Mouse (Mus musculus) CH12.LX (cell line): ENCODE data around the gene Ccnd3. TPM values are rescaled to one million over a fixed set of nuclear protein-coding genes. Genes with fewer than 3 reads are reported as not detected.

Source experiments
- DNase-seq: peaks from one replicate; pipeline ENCODE4 v3.0.0-alpha.2; 2013; ENCODE audit errors: extremely low read depth
- H3K27ac ChIP-seq: 2 replicates; pipeline ENCODE4 v1.5.1; 2012; ENCODE audit warnings: low read depth, mild to moderate bottlenecking, control low read depth, moderate library complexity; ENCODE audit not compliant: insufficient read depth
- H3K27me3 ChIP-seq: replicated peaks from 2 replicates; pipeline ENCODE3; 2012; ENCODE audit warnings: inconsistent platforms
- H3K36me3 ChIP-seq, 2 experiments: replicated peaks in 1 of 2; 2 replicates each; pipeline versions ENCODE3 to v1.6.1; 2012; ENCODE audit warnings: inconsistent platforms in 1 of 2, low read length in 1 of 2, mild to moderate bottlenecking in 1 of 2, mixed read lengths in 1 of 2, moderate library complexity in 1 of 2; ENCODE audit not compliant: control insufficient read depth in 1 of 2, insufficient read depth in 1 of 2
- H3K4me1 ChIP-seq, 2 experiments: 2 replicates each; pipeline ENCODE4 v1.6.1; 2012; ENCODE audit warnings: inconsistent platforms in 1 of 2, moderate library complexity in 1 of 2; ENCODE audit not compliant: insufficient read depth in 2 of 2, control insufficient read depth in 1 of 2
- H3K4me2 ChIP-seq: 2 replicates; pipeline ENCODE4 v1.6.1; 2012; ENCODE audit warnings: low read depth, mild to moderate bottlenecking, control low read depth; ENCODE audit not compliant: poor library complexity, insufficient read depth, severe bottlenecking
- H3K4me3 ChIP-seq, 3 experiments: fragments of 150-350 bp in 1 of 3; sonication (generic) in 1 of 3; replicated peaks in 1 of 3; 2 replicates each; pipeline versions ENCODE3 to v1.5.1; 2011 to 2012; ENCODE audit warnings: low read depth in 2 of 3, low read length in 2 of 3, mild to moderate bottlenecking in 2 of 3, moderate library complexity in 2 of 3, control low read depth in 1 of 3, improper control_type of control experiment in 1 of 3, inconsistent platforms in 1 of 3, mixed read lengths in 1 of 3; ENCODE audit not compliant: poor library complexity in 1 of 3
- H3K79me2 ChIP-seq: replicated peaks from 2 replicates; pipeline ENCODE4 v1.6.1; 2012; ENCODE audit warnings: mild to moderate bottlenecking, moderate library complexity; ENCODE audit not compliant: control insufficient read depth, poor library complexity, insufficient read depth, severe bottlenecking; ENCODE audit errors: extremely low read depth
- H3K9ac ChIP-seq: 2 replicates; pipeline ENCODE4 v1.6.1; 2012; ENCODE audit warnings: low read depth, mild to moderate bottlenecking, control low read depth, moderate library complexity; ENCODE audit not compliant: insufficient read depth
- H3K9me3 ChIP-seq: replicated peaks from 2 replicates; pipeline ENCODE3; 2012; ENCODE audit warnings: low read length, inconsistent platforms, mixed read lengths
- BHLHE40 ChIP-seq: IDR thresholded peaks from 2 replicates; pipeline ENCODE4 v1.6.1; 2011; ENCODE audit warnings: mild to moderate bottlenecking, low read depth, low read length, improper control_type of control experiment
- CHD1 ChIP-seq: IDR thresholded peaks from 2 replicates; pipeline ENCODE4 v1.6.1; 2012; ENCODE audit warnings: low read depth, low read length, improper control_type of control experiment, inconsistent platforms
- CHD2 ChIP-seq: IDR thresholded peaks from 2 replicates; pipeline ENCODE4 v1.6.1; 2011; ENCODE audit warnings: low read length, improper control_type of control experiment
- CTCF ChIP-seq, 2 experiments: IDR thresholded peaks in 1 of 2; conservative IDR thresholded peaks in 1 of 2; 2 replicates each; pipeline ENCODE4 v1.5.1; 2011 to 2012; ENCODE audit warnings: low read depth in 2 of 2, low read length in 2 of 2, improper control_type of control experiment in 1 of 2, inconsistent platforms in 1 of 2, mild to moderate bottlenecking in 1 of 2, moderate library complexity in 1 of 2
- E2F4 ChIP-seq: IDR thresholded peaks from 2 replicates; pipeline ENCODE4 v1.6.1; 2011; ENCODE audit warnings: low read depth, low read length, improper control_type of control experiment; ENCODE audit not compliant: insufficient replicate concordance
- ELF1 ChIP-seq: IDR thresholded peaks from 2 replicates; pipeline ENCODE4 v1.6.1; 2014; ENCODE audit warnings: low read depth, mild to moderate bottlenecking, inconsistent platforms, low read length, improper control_type of control experiment
- EP300 ChIP-seq: IDR thresholded peaks from 2 replicates; pipeline ENCODE4 v1.6.1; 2011; ENCODE audit warnings: low read length, improper control_type of control experiment
- GABPA ChIP-seq: IDR thresholded peaks from 2 replicates; pipeline ENCODE4 v1.6.1; 2012; ENCODE audit warnings: low read depth, low read length, improper control_type of control experiment, inconsistent platforms; ENCODE audit not compliant: insufficient replicate concordance
- HCFC1 ChIP-seq: IDR thresholded peaks from 2 replicates; pipeline ENCODE4 v1.6.1; 2012; ENCODE audit warnings: low read depth, mild to moderate bottlenecking, inconsistent platforms, low read length, improper control_type of control experiment
- JUN ChIP-seq: IDR thresholded peaks from 2 replicates; pipeline ENCODE4 v1.6.1; 2011; ENCODE audit warnings: low read depth, mild to moderate bottlenecking, low read length, improper control_type of control experiment, moderate library complexity; ENCODE audit not compliant: insufficient read depth
- JUND ChIP-seq: conservative IDR thresholded peaks from 2 replicates; pipeline ENCODE4 v1.6.1; 2011; ENCODE audit warnings: low read depth, low read length, improper control_type of control experiment
- MAFK ChIP-seq: IDR thresholded peaks from 2 replicates; pipeline ENCODE4 v1.6.1; 2011; ENCODE audit warnings: low read length, improper control_type of control experiment; ENCODE audit not compliant: insufficient replicate concordance
- MXI1 ChIP-seq: IDR thresholded peaks from 2 replicates; pipeline ENCODE4 v1.6.1; 2011; ENCODE audit warnings: mild to moderate bottlenecking, low read depth, low read length, improper control_type of control experiment
- NELFE ChIP-seq: IDR thresholded peaks from 2 replicates; pipeline ENCODE4 v1.6.1; 2011; ENCODE audit warnings: low read depth, low read length, improper control_type of control experiment
- NRF1 ChIP-seq: IDR thresholded peaks from 2 replicates; pipeline ENCODE4 v1.6.1; 2014; ENCODE audit warnings: low read depth, mild to moderate bottlenecking, inconsistent platforms, low read length, improper control_type of control experiment, moderate library complexity
- PAX5 ChIP-seq: IDR thresholded peaks from 2 replicates; pipeline ENCODE4 v1.6.1; 2012; ENCODE audit warnings: low read length, inconsistent platforms, mixed read lengths
- RAD21 ChIP-seq: IDR thresholded peaks from 2 replicates; pipeline ENCODE4 v1.6.1; 2011; ENCODE audit warnings: low read depth, mild to moderate bottlenecking, low read length, improper control_type of control experiment, moderate library complexity
- RCOR1 ChIP-seq: conservative IDR thresholded peaks from 2 replicates; pipeline ENCODE4 v1.6.1; 2012; ENCODE audit warnings: low read depth, mild to moderate bottlenecking, inconsistent platforms, low read length, improper control_type of control experiment
- SIN3A ChIP-seq: IDR thresholded peaks from 2 replicates; pipeline ENCODE4 v1.6.1; 2012; ENCODE audit warnings: low read length, improper control_type of control experiment, inconsistent platforms
- SMC3 ChIP-seq: IDR thresholded peaks from 2 replicates; pipeline ENCODE4 v1.6.1; 2011; ENCODE audit warnings: low read depth, low read length, improper control_type of control experiment
- TBP ChIP-seq: conservative IDR thresholded peaks from 2 replicates; pipeline ENCODE4 v1.6.1; 2011; ENCODE audit warnings: low read depth, low read length, improper control_type of control experiment
- USF1 ChIP-seq: IDR thresholded peaks from 2 replicates; pipeline ENCODE4 v1.6.1; 2014; ENCODE audit warnings: low read depth, mild to moderate bottlenecking, inconsistent platforms, low read length, improper control_type of control experiment
- ZC3H11A ChIP-seq: IDR thresholded peaks from 2 replicates; pipeline ENCODE4 v1.6.1; 2012; ENCODE audit warnings: low read depth, mild to moderate bottlenecking, inconsistent platforms, low read length, improper control_type of control experiment
- ZKSCAN1 ChIP-seq: IDR thresholded peaks from 2 replicates; pipeline ENCODE4 v1.6.1; 2012; ENCODE audit warnings: low read depth, inconsistent platforms, low read length, improper control_type of control experiment, borderline replicate concordance
- dilution Hi-C: fragments of 300-500 bp; cut with MboI; formaldehyde crosslinking; loops from 2 replicates; pipeline ENCODE4 v1.14.3; 2020; ENCODE audit warnings: low sequenced_read_pairs; ENCODE audit not compliant: extremely low pct_unique_long_range_greater_than_20kb, extremely low pct_ligation_motif_present
- in situ Hi-C: fragments of 300-500 bp; cut with MboI; formaldehyde crosslinking; loops from 3 replicates; pipeline ENCODE4 v1.14.3; 2019; ENCODE audit warnings: low sequenced_read_pairs, low pct_ligation_motif_present, low pct_unique_long_range_greater_than_20kb, mixed read lengths
- polyA plus RNA-seq: library from polyadenylated mRNA; unstranded; fragments of >175 nt; gene quantifications from 2 replicates; pipeline ENCODE4 v1.2.1, GENCODE M21; 2012; ENCODE audit warnings: low read depth; ENCODE audit not compliant: insufficient read length
- total RNA-seq, 2 experiments: library from RNA; depleted of rRNA; stranded (reverse); fragments of 300-350 nt in 1 of 2; fragments of >200 nt in 1 of 2; gene quantifications; 2 replicates each; pipeline ENCODE4 v1.2.3; 2012 to 2014

The Ccnd3 gene
- total and polyA plus RNA-seq, 3 experiments, result 30.6 to 121 (median 48.7) TPM

DNA sequence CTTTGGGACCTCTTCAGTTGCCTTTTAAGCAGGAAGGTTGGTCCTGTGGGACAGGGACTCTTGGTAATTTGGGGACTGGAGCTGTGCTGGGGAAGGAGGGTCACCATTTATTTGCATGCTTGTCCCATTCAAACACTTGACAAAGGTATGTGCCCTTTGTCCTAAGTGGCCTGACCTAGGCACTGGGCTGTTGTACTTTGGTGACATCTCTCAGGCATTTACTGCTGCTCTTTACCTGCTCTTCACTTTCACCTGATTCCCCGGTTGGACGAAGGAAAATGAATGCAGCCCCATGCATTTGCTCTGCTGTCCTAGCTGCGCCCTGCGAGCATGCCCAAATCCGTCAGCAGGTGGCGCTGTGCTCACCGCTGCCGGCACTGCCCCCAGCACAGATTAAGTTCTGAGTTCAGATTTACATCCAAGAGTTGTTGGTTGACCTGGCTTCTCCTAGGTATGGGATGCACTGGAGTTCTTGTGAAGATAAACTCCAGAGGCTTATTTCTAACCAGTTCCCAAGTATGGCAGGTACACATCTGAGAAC is 31.3 kb upstream of the Ccnd3 start:
- Histone ChIP-seq H3K4me2 (no peak overlapping the region), H3K9ac (no peak overlapping the region), H3K4me1 (peaks cover 0 to 3% of the 10 kb centered on the region in 2 experiments; a peak in 1 of 4 replicates), H3K79me2 (no peaks in the 10 kb centered on the region), H3K4me3 (no peak overlapping the region), H3K27me3 (peaks cover 13% of the 10 kb centered on the region), H3K27ac (no peak overlapping the region), H3K9me3 (no peaks in the 10 kb centered on the region), H3K36me3 (no peaks in the 10 kb centered on the region)
- dilution Hi-C loops (no loop called here), in situ Hi-C loops (no loop called here)
- TF ChIP-seq ELF1, result no peak
- TF ChIP-seq JUND, result no peak
- TF ChIP-seq EP300, result no peak
- no peak for TF ChIP-seq TBP
- no peak for TF ChIP-seq BHLHE40
- TF ChIP-seq RCOR1, result no peak
- TF ChIP-seq CTCF (conservative IDR thresholded peaks at IDR 0.05 in 1 of 2, IDR thresholded peaks at IDR 0.05 in 1 of 2; ENCODE audit: low read depth in 2 of 2, low read length in 2 of 2), result peak; percentile 87 to 90
- no peak for TF ChIP-seq NELFE
- no peak for TF ChIP-seq GABPA
- TF ChIP-seq PAX5, result no peak
- no peak for TF ChIP-seq CHD1
- TF ChIP-seq SMC3, result peak; percentile 68
- no peak for TF ChIP-seq HCFC1
- TF ChIP-seq JUN, result no peak
- TF ChIP-seq MXI1, result no peak
- TF ChIP-seq SIN3A, result no peak
- TF ChIP-seq ZC3H11A, result no peak
- TF ChIP-seq USF1, result no peak
- peak; percentile 36 for TF ChIP-seq RAD21
- no peak for DNase-seq

DNA sequence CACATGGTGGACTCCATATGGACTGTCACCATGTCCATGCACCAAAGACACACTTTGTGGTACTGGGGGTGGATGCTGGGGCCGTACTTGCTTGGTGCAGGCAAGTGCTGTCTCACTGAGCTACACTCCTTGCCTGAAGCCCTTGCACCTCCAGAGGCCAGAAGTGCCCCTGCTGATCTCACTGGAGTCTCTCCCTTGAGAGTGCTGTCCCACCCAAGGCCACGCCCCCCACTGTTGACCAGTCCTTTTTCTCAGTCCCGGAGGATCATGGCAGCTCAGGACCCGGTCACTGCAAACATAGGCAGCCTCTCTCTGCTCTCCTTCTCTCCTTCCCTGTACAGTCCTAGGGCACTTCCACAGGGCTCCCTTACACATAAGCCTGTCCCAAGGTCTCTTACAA is 30.6 kb upstream of the Ccnd3 start:
- in situ Hi-C loops (no loop called here), dilution Hi-C loops (no loop called here)
- DNase-seq, result no peak
- H3K27me3 ChIP-seq, result peaks cover 14% of the 10 kb centered on the region
- no peak overlapping the region for H3K4me2 ChIP-seq
- H3K9me3 ChIP-seq, result no peaks in the 10 kb centered on the region
- no peak overlapping the region for H3K27ac ChIP-seq
- no peaks in the 10 kb centered on the region for H3K36me3 ChIP-seq
- H3K79me2 ChIP-seq, result no peaks in the 10 kb centered on the region
- H3K9ac ChIP-seq, result no peak overlapping the region
- H3K4me3 ChIP-seq, result no peak overlapping the region
- TF ChIP-seq EP300, result no peak
- no peak for TF ChIP-seq NRF1
- TF ChIP-seq CHD2, result no peak
- TF ChIP-seq TBP, result no peak
- TF ChIP-seq CTCF (conservative IDR thresholded peaks at IDR 0.05 in 1 of 2, IDR thresholded peaks at IDR 0.05 in 1 of 2; ENCODE audit: low read depth in 2 of 2, low read length in 2 of 2), result no peak
- no peak for TF ChIP-seq RCOR1
- TF ChIP-seq ZKSCAN1, result no peak
- no peak for TF ChIP-seq E2F4
- no peak for TF ChIP-seq MAFK
- no peak for TF ChIP-seq MXI1
- peaks cover 0 to 3% of the 10 kb centered on the region in 2 experiments; a peak in 1 of 4 replicates for H3K4me1 ChIP-seq
